Mouse (Mus musculus) stomach, postnatal 0 days (tissue): ENCODE results near the gene Prelid3b.

Experiments
- CTCF ChIP-seq: IDR thresholded peaks from 2 replicates; pipeline ENCODE4 v1.5.1; 2016; ENCODE audit warnings: antibody characterized with exemption, low read depth, mild to moderate bottlenecking, moderate library complexity
- EP300 ChIP-seq: optimal IDR thresholded peaks from 2 replicates; pipeline ENCODE3; 2016; ENCODE audit warnings: antibody characterized with exemption

DNA sequence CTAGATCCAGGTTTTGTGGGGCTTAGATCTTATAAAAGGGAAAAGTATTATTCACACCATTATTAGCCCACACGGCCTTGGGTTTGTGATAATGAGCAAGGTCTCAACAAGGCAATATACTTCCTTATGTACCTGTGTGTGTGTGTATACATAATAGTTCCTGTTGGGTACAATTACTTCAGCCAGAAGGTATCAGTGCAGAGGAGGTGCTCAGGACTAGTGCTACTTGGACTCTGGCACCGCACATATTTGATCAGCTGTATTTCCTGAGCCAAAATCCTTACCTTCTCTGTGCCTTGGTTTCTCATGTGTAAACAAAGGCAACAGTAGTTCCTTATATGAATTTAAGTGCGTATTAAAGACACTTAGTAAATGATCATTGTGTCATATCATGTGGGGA lies 49.3 kb upstream of the Prelid3b start:
- no peak for TF ChIP-seq CTCF
- no peak for TF ChIP-seq EP300
